In the genomic region with DNA sequence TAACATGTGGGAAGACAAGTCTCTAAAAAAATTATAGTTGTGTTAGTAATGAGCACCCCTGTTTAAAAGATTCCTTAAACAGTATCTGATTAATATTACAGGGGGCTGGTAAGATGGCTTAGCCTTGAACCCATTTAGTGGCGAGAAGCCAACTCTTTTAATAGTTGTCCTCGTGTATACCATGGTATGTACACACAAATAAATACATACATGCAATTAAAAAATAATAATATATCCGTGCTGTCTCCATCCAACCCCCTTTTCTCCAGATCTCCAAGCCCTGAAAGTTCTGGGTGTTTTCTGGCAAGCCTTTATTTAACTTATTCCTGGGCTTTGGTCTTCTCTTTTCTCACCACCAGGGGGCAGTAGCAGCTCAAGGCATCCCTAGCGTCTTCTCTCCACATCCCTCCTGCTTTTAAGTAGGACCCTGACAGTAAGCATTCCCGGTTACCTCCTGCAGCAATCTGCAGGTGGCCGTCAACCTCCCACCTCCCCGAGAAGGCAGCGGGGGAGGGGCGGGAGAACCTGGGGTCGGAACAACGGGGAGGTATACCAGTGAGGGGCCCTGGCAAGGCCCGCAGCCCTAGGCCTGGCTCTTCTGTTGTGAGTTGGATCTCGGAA, we compare ENCODE assay signal across 8 mouse cellular contexts. TPM values are rescaled to one million over a fixed set of nuclear protein-coding genes. Genes with fewer than 3 reads are reported as not detected.
A peak's percentile ranks its signal among the peaks of the same experiment; 100 is the strongest.
DNase-seq lines count a peak whose midpoint lies in the region; ATAC-seq lines count a peak whose summit lies in the region.

No protein-coding gene starts in this region.

- H3K4me3 ChIP-seq in forebrain, embryonic 16.5 days (replicated peaks; ENCODE audit: low read length): no peak overlapping the region
- H3K4me3 ChIP-seq in hindbrain, embryonic 12.5 days: no peak overlapping the region

- peak overlapping the region; percentile 50 for H3K4me2 ChIP-seq in forebrain, embryonic 16.5 days (ENCODE audit: low read length)
- peak overlapping the region; percentile 35 for H3K4me2 ChIP-seq in hindbrain, embryonic 12.5 days (replicated peaks)

- H3K27ac ChIP-seq in forebrain, embryonic 16.5 days (ENCODE audit: low read length): no peak overlapping the region
- no peak overlapping the region for H3K27ac ChIP-seq in hindbrain, embryonic 12.5 days

- peak; percentile 69 for ATAC-seq in forebrain, embryonic 16.5 days
- ATAC-seq in hindbrain, embryonic 12.5 days (ENCODE audit: low FRiP score): peak; percentile 64

- no peaks in the 10 kb centered on the region for H3K9me3 ChIP-seq in forebrain, embryonic 16.5 days (ENCODE audit: control insufficient read depth, low read length)
- no peaks in the 10 kb centered on the region for H3K9me3 ChIP-seq in hindbrain, embryonic 12.5 days (replicated peaks)

- H3K4me1 ChIP-seq in forebrain, embryonic 16.5 days (replicated peaks; ENCODE audit: control insufficient read depth, insufficient read depth, low read length): peaks cover 9% of the 10 kb centered on the region
- H3K4me1 ChIP-seq in hindbrain, embryonic 12.5 days: no peaks in the 10 kb centered on the region

- peak overlapping the region; percentile 46 for H3K9ac ChIP-seq in forebrain, embryonic 16.5 days (replicated peaks; ENCODE audit: low read depth, low read length)
- H3K9ac ChIP-seq in hindbrain, embryonic 12.5 days: no peak overlapping the region

- no peaks in the 10 kb centered on the region for H3K36me3 ChIP-seq in forebrain, embryonic 16.5 days (ENCODE audit: control insufficient read depth, insufficient read depth)
- no peaks in the 10 kb centered on the region for H3K36me3 ChIP-seq in hindbrain, embryonic 12.5 days

- DNase-seq in NIH3T3 (ENCODE audit: low read depth): peak; percentile 87
- DNase-seq in cerebellum, adult 18-20 months: peak; percentile 58 to 71
- peak; percentile 58 for DNase-seq in layer of hippocampus, adult 9-11 months
- peak; percentile 87 for DNase-seq in lung, postnatal 10 days
- DNase-seq in retina, embryonic 14.5 days (ENCODE audit: low spot score): peak; percentile 94
- DNase-seq in thymus, postnatal 4 days: peak; percentile 74

- no peaks in the 10 kb centered on the region for H3K27me3 ChIP-seq in forebrain, embryonic 16.5 days (replicated peaks; ENCODE audit: control insufficient read depth, insufficient read depth, low read length)
- H3K27me3 ChIP-seq in hindbrain, embryonic 12.5 days: peaks cover 4% of the 10 kb centered on the region; the same call in 1 of the 2 replicates

- 12% methylated on average over 13 of the region's 13 CpGs for WGBS in forebrain, embryonic 16.5 days
- WGBS in hindbrain, embryonic 12.5 days: 12% methylated on average over 13 of the region's 13 CpGs

RNA-seq across cellular contexts. Expression of a gene that starts 13.7 kb away (rescaled TPM):
- 5.9 and 6.1 TPM in 2 replicates for polyA plus RNA-seq in forebrain, embryonic 16.5 days (2015; fragmentation: Nextera tagmentation; extraction: Ambion mirVana)
- polyA plus RNA-seq in hindbrain, embryonic 12.5 days (2016; fragmentation: Nextera tagmentation; extraction: Ambion mirVana): 3.5 and 4.1 TPM in 2 replicates

RNA-seq across cellular contexts. Expression of a gene that starts 13.9 kb away (rescaled TPM):
- 0.14 TPM in 1 of 2 replicates, not detected in the other for polyA plus RNA-seq in forebrain, embryonic 16.5 days (2015; fragmentation: Nextera tagmentation; extraction: Ambion mirVana)
- polyA plus RNA-seq in hindbrain, embryonic 12.5 days (2016; fragmentation: Nextera tagmentation; extraction: Ambion mirVana): 0.56 and 0.71 TPM in 2 replicates
